Mouse (Mus musculus) MN1 (cell line): Measurements from ENCODE around the gene Gngt2.
"Not testable (repeated sequence)": the region's sequence is repeated elsewhere in the genome, so short reads cannot be mapped to it uniquely, and the experiment has no call there.

Experiments
- DNase-seq: peaks from one replicate; pipeline ENCODE4 v3.0.0-alpha.2; 2016; ENCODE audit warnings: low spot score

The Gngt2 gene

DNA sequence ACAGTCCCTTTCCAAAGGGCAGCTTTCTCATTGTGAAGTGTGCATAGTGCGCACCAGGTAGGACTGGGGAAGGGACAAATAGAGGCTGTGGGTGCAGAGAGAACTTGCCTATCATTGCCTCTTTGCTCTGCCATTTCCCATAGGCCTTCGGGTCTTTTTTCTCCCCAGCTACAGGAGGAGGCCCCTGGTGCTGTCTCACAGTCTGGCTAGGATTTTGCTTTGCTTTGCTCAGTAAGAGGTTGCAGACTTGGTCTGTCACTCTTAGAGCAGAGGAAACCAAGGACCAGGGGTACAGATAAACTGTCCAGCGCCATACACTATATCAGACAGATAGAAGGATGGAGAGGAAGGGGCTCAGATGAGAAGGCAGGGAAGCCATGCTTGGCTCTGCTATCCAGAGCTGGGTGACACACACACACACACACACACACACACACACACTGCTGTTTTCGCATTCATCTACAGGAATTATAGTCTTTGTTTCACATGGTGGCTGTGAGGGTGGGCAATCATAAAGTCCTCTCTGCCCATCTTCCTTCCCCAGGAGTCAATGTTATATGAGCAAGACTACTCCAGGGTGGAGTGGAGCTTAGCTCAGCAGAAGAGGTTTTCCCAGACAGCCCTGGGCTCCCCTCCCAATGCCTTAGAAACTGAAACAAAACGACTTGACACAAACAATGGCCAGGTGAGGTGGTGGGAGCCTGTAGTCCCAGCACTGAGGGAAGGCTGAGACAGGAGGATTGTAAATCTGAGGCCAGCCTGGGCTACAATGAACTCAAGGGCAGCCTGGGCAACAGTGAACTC, 3.9 kb downstream of the Gngt2 start:
- DNase-seq = no peak

GRCm38 (mm10) chr11:95841498-95841830, 4.4 kb downstream of the Gngt2 start:
- no peak for DNase-seq

DNA sequence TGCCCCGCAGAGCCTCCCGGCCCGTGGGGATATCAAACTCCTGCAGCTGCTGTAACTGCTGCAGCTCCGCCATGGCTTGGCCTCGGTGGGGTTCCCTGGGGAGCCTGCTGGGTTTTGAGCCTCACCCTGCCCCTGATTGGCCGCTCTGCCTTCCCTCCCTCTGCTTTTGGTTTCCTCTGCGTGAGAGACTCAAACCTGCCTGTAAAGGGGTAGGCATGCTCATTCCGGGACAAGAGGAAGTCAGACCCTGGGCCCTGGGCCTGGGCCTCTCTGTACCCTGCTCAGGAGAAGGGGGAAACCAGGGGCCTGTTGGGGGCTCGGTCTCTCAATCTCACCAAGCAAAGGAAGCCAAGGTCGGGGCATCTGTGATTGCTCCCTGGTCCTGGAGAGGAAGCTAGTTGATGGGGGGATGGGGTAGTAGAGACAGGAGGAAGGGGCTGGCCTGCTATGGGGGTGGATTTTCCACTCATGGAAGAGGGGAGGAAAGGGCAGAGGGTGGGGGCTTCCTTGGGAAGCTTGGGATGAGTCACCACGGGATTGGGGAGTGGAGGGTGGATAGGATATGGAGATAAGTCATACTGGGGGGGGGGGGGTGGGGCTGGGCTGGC, 5.2 kb downstream of the Gngt2 start, which contains the start of gene Abi3:
Gene Abi3 (minus strand): TSS at position 403 of the 608 bp plus-strand sequence.
- peak; percentile 34 for DNase-seq

DNA sequence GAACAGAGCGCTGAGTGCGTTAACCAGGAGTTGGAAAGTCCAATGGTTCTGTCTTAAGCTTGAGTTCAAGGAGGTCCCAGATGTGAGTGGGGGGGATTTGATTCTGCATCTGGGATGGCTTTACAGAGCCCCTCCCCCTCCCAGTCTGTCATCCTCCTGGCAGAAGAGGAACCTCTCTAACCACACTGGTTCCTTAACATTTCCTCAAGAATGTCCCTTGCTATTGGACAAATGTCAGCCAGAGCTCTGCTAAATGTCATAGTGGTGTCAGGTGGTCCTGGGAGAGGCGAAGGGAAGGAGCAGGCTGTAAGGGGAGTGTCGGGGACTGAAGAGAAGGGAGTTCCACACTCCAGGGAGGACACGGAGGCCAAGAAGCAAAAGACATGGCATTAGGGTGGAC, 5.9 kb downstream of the Gngt2 start:
- no peak for DNase-seq

- DNase-seq = no peak
Measured at GRCm38 (mm10) chr11:95843421-95843950, 6.5 kb downstream of the Gngt2 start.

- no peak for DNase-seq
Measured at GRCm38 (mm10) chr11:95844935-95845334, 7.9 kb downstream of the Gngt2 start.

- DNase-seq = no peak
Measured at GRCm38 (mm10) chr11:95850898-95851297, 13.9 kb downstream of the Gngt2 start.

- peak; percentile 49 for DNase-seq
Measured at GRCm38 (mm10) chr11:95853684-95854083, 16.7 kb downstream of the Gngt2 start.

DNA sequence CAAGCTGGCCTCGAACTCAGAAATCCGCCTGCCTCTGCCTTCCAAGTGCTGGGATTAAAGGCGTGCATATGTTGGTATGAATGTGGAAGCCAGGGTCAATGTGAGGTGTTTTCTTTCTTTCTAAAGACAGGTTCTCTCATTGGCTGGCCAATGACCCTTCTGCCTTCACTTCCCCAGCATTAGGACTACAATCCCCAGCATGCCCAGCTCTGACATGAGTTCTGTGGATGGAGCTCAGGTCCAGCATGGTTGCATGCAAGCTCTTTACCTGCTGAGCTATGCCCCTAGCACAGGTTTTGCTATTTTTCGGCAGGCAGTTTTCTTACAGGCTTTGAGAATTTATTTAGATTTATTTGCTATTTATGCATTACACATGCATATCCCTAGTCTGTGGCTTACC, 20.3 kb downstream of the Gngt2 start:
- DNase-seq = peak; percentile 34

DNA sequence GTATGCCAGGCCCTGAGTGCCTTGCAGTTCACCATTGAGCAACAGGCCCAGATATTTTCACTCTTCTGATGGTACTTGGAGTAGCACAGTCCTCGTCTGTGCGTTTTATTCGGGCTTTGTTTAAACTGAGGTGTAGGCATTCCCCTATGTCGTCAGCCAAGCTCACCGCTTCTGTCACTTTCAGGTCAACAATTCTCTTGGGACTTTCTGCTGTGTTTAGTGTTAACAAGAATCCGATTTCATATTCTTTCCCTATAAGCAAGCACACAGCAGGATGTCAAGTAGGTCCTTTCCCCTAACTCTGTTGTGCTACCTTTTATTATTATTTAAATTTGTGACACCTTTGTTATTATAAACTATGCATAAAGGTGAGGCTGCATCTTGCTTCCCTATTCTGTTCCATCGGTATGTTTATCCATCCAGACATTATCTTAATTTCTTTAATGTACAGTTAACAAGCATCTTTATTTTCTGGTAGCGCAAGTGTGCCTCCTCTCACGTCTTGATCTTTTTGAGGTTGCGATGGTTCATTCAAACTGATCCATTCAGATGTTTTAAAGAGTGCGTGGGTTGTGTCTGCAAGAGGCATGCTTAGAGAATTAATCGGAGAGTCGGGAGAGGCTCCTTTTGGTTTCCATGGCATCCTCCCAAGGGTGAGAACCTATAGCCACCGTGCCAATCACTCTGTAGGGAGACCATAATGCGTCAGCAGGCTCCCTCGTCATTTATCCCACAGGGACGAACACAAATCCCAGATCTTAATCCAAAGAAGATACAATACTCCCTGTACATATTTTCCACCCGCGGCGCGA, 20.9 kb downstream of the Gngt2 start:
- DNase-seq = peak; percentile 57

DNA sequence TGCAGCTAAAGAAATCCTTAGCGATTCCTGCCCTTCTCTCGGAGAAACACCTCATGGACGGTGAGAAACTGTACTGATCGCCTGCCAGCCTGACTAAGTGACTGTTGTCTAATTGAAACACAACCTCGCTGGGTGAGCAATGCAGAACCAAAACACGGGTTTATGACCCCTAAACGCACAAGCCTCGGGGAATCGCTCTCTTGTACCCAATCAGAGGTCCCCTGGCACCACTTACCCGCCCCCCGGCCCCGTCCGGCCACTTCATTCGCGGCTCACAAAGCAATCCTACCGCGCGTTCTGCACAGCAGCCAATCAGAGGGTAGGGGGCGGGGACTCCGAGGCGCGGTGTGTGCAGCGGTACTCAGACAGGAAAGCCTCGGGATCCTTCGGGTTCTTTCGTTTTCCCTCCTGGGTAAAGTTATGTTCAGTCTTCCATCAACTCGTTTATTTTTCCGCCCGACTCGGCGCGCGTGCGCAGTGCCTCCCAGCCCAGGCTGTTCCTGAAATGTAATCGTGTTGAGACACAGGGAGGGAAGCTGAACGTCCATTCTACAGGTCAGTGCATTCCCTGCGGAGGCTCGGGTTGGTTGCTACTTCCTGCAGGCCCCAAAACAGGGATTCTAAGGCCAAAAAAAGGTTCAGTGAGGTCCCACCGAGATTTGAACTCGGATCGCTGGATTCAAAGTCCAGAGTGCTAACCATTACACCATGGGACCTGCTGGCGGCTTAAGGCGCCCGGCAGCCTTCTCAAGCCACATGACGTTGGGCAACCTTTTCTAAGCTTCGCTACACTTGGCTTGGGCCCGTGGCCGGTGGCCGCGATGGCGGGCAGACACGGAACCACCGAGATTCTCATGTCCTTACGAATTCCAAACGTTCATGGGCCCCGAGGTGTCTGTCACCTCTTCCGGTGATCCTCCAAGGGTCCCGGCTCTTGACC, 21.8 kb downstream of the Gngt2 start:
- peak; percentile 97 for DNase-seq

DNA sequence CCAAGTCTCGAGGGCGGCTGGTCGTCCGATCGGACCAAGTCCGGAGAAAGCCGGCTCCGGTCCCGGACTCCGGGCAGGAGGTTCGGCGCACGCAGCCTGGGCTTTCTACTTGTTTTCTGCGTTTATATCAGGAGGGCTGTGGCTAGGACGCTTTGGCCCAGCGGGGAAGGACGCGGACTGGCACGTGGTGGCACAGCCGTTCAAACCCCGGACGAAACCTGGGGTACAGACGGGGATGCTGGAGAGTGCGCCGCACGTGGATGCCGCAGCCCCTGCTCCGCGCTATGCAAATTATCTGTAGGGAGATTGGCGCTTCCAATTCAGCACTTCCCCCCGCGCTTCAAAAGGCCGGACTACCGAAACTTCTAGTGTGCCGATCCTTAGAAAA, 22.4 kb downstream of the Gngt2 start:
- peak; percentile 84 for DNase-seq

- peak; percentile 35 for DNase-seq
Measured at GRCm38 (mm10) chr11:95860071-95860490, 23.1 kb downstream of the Gngt2 start.

DNA sequence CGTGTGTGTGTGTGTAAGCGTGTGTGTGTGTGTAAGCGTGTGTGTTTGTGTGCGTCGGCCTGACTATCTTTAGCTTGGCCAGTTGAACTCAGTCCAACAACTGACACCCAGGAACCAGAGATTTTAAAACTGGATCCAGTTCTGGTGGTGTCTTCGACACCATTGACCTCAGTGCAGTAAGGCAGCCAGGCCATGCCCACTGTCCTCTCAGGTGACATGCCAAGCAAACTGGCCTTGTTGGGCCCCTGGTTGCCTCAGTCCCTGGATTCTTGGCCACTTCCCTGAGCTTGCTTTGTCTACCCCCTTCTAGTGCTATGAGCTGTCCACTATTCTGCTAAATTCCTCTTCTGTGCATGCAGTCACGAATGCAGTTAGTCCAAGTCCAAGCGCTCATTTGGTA, 24.4 kb downstream of the Gngt2 start:
- no peak for DNase-seq

- no peak for DNase-seq
Measured at GRCm38 (mm10) chr11:95869442-95869841, 32.4 kb downstream of the Gngt2 start.

- DNase-seq = no peak
Measured at GRCm38 (mm10) chr11:95869918-95870470, 33.0 kb downstream of the Gngt2 start.

GRCm38 (mm10) chr11:95875804-95876203, 38.8 kb downstream of the Gngt2 start:
- DNase-seq = no peak

- peak; percentile 39 for DNase-seq
Measured at GRCm38 (mm10) chr11:95876296-95876695, 39.3 kb downstream of the Gngt2 start.

- DNase-seq = not testable (repeated sequence)
Measured at GRCm38 (mm10) chr11:95879861-95880260, 42.8 kb downstream of the Gngt2 start.

GRCm38 (mm10) chr11:95890462-95891051, 53.5 kb downstream of the Gngt2 start:
- DNase-seq = no peak
